Mouse (Mus musculus) inflammation-experienced regulatory T-cells, adult 6 months (primary cell): ENCODE measurements around the gene Spink2. TPM values are rescaled to one million over a fixed set of nuclear protein-coding genes. Genes with fewer than 3 reads are reported as not detected.
"Not testable (repeated sequence)": the region's sequence is repeated elsewhere in the genome, so short reads cannot be mapped to it uniquely, and the experiment has no call there.

Source experiments
- ATAC-seq: one replicate; pipeline ENCODE4 v1.8.0; 2017
- polyA plus RNA-seq, 3 experiments: library from polyadenylated mRNA; unstranded; fragments of 100-300 nt; shearing (Covaris generic); gene quantifications; one replicate each; pipeline ENCODE4 v1.2.1; 2017

Spink2 gene
- under 1 TPM in 1 of 3 experiments, not detected in 2; 0.63 TPM for polyA plus RNA-seq

DNA sequence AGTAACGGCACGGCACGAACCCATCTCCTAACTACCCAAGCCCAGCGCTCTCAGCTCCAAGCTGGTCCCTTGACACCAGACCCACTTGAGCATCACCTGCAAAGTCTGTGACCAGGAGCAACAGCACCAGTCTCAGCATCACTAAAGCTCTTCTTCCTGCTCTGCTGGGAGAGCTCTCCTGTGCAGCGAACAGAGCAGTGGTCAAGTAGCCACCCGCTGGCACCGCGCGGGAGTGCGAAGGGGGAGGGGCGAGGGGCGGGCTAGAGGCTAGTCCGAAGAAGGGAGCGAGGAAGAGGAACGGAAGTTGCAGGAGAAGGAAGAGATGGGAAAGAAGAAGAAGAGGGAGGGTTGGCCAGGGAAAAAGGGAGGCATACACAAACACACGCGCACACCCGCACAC, at the start of gene Spink2:
Gene Spink2 (minus strand): TSS at position 236 of the 400 bp plus-strand sequence.
- ATAC-seq = no peak

DNA sequence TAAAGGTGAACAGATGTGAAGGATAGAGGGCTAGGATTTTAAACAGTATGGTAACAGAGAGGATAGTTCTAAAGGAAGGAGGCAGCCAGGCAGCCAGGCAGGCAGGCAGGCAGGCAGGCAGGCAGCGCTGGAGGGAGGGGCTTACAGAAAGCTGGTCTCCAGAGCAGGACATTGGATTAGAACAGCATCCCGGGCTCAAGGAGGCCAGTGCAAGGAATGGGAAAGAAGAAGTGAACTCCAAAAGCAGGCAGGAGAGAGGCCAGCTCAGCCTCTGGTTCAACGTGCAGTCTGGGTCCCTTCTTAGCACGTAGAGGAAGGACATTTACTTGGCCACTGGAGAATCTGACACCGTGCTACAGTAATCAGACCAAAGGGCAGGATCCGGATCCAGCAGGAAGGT, 48.9 kb upstream of the Spink2 start:
- ATAC-seq = no peak

DNA sequence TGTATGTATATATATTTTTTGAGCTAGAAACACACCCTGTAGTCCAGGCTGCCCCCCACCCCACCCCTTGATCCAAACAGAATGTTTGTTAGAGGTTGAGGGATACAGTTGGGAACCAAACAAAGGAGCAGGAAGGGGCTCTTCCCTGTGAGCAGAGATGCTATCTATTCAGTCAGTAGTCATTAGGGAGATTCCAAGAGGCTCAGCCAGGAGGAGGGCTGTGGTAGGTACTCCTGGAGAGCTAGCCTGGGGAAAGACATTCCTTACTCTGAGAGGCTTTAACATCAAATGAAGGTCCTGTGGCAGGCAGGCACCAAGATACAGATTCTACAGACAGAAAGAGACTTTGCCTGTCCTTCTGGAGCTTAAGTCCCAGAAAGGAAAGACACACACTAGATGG, 48.0 kb upstream of the Spink2 start:
- ATAC-seq = no peak

GRCm38 (mm10) chr5:77257603-77258002, 46.3 kb upstream of the Spink2 start:
- ATAC-seq = no peak

- ATAC-seq = no peak
These were observed 43.1 kb upstream of the Spink2 start for GRCm38 (mm10) chr5:77254402-77254801.

- no peak for ATAC-seq
These were observed 41.9 kb upstream of the Spink2 start for GRCm38 (mm10) chr5:77253154-77253553.

GRCm38 (mm10) chr5:77252115-77252827, 41.0 kb upstream of the Spink2 start:
- peak; percentile 74 for ATAC-seq

DNA sequence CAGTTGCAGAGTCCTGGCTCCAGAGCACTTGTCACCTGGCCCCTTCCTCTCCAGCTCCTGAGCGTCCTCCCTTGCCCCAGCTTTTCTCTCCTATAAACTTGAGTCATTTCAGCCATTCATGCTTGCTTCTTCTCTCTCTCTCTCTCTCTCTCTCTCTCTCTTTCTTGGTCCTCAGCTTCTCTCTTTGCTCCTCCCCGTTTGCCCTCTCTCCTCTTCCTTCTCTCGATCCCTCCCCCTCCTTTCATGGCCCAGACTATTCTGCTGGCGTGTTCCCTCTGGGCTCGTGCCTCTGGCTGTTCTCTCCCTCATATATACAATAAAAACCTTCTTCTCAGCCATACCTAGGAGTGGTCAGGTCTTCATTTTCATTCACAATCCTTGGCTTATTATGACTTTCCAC, 40.4 kb upstream of the Spink2 start:
- no peak for ATAC-seq

DNA sequence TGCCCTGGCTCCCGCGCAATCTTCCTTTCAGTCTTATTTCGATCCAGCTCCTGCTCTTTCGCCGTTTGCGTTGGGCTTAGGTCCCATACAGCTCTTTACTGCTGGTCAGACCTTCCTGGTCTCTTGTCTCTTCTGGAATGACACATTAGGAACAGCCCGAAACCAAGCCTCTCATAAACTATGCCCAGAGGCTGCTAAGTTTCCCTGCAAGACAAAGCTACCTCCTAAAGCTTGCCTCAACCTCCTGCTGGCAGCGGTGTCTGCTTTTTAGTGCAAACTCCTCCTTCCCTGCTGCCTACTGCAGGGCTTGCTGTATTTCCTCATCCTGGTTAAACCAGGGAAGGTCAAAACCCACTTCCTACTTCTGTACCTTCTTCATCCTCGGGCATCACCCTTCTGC, 38.8 kb upstream of the Spink2 start:
- ATAC-seq = no peak

GRCm38 (mm10) chr5:77245787-77246671, 34.8 kb upstream of the Spink2 start:
- peak; percentile 92 for ATAC-seq

- ATAC-seq = peak; percentile 21
These were observed 34.2 kb upstream of the Spink2 start for GRCm38 (mm10) chr5:77245463-77245786.

DNA sequence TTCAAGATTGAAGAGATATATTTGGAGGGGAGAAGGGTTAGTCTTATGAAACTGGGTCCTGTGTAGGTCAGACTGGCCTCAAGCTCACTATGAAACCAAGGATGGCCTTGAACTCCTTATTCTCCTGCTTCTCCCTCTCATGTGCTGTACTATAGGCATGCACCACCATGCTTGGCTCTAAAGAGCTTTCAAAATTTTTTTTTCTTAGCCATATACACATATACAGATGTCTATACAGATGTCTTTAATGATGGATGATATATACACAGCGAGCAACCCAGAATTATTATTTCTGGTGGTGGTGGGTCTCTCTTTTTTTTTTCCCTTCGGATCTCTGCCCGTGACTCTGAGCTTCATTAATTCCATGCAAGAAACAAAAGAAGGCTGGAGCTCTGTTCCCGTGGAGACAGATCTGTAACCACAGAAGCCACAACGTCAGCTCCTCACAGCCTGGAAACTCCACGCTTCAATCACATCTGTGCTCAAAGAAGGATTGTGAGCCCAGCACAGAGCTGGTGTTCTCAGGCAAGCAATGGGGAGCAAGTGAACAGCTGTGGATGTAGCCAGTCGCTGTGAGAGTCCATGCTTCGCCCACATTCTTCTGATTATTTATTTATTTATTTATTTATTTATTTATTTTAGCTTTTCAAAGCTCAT, 33.2 kb upstream of the Spink2 start:
- ATAC-seq = no peak

- ATAC-seq = no peak
These were observed 25.8 kb upstream of the Spink2 start for GRCm38 (mm10) chr5:77237104-77237503.

- ATAC-seq = no peak
These were observed 23.6 kb upstream of the Spink2 start for GRCm38 (mm10) chr5:77234921-77235320.

DNA sequence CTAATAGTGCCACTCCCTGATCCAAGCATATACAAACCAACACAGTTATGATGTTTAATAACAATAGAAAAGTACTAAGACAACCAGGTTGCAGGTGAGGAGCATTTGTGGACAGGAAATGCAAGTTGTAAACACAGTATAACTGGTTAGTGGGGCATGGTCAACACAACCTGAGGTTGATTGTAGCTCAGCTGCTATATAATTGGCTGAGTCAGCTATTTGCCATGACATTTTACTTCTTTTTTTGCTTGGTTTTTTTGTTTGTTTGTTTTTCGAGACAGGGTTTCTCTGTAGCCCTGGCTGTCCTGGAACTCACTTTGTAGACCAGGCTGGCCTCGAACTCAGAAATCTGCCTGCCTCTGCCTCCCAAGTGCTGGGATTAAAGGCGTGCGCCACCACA, 20.6 kb upstream of the Spink2 start:
- not testable (repeated sequence) for ATAC-seq

DNA sequence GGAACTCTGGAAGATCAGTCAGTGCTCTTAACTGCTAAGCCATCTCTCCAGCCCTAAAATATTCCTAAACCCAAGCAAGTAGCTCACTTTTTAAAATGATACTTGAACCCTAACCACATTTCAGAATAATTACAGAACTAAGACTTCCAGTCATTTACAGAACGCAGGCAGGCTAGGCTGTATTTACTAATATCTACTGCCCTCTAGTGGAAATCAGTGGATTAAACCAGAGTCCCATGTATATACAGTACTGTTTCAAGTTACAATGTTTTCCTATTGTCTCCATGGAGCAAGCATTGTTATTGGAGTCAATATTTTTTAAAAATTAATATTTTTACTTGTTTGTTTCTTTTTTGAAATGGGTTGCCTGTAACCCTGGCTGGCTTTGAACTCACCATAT, 17.7 kb upstream of the Spink2 start:
- ATAC-seq = peak; percentile 90

DNA sequence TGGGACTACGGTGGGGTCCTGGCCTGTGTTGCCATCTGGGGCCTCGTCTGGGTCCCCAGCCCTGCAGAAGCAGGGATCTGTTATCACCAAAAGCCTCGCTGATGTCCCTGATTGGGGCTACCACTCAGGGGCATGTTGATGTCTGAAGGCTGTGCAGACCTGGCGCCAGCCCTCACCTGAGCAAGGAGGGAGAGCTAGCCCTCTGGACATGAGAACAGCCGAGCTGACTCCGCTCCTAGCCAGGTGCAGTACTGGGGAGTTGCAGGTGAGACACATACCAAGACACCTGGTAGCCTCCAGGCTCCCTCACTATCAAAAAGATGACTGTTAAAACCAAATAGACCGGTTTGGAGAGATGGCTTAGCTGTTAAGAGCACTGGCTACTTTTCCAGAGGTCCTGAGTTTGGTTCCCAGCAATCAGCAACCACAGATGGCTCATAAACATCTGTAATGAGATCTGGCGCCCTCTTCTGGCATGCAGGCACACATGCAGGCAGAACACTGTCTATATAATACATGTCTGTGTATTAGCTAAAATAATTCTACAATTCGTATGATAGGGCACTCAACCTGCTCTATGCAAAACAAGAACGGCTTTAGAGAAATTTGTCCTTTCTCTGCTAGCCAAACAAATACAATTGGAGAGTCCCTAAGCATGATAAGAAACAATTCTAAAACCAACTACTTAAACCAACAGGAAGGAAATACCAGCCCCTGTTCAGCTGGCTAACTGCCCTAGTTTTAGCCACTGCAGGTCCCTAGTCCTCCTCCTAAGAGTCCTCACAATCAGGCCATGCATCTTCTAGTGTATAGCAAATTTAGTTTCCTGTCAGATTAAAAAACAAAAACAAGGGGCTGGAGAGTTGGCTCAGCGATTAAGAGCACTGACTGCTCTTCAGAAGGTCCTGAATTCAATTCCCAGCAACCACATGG, 12.0 kb upstream of the Spink2 start:
- peak; percentile 48 for ATAC-seq

DNA sequence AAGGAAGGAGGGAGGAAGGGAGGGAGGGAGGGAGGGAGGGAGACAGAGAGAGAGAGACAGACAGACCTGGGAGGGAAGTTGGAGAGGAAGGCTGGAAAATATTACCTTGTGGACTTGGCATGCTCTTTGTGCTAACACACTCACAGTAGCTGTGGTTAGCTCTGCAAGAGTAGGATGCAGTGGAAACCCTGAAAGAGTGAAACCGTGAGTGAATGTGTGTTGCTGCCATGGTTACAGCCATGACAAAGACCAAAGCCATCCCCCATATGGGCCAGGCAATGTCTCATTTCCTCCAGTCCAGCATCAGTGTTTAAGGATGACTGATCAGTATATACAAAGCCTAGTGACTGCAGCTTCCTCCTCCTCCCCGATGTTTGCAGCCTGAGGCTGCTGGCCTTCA, 6.5 kb upstream of the Spink2 start:
- ATAC-seq = peak; percentile 82

GRCm38 (mm10) chr5:77217211-77217610, 5.9 kb upstream of the Spink2 start:
- peak; percentile 71 for ATAC-seq

GRCm38 (mm10) chr5:77206134-77206533, 5.1 kb downstream of the Spink2 start:
- no peak for ATAC-seq

- ATAC-seq = no peak
These were observed 9.0 kb downstream of the Spink2 start for GRCm38 (mm10) chr5:77202238-77202637.

DNA sequence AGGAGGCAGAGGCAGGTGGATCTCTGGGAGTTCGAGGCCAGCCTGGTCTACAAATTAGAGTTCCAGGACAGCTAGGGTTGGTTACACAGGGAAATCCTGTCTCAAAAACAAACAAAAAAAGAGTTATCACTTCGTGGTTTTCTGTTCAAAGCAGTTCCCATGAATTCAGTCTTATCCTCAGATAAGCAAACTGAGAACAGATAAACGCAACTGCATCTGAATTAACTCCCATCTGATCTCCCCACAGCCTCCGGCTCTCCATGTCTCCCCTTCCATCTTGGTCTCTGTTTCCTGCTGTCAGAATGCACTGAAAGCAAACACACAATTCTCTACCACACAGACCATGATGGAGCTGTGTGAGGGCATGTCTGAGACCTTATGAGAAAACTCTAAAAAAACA, 10.6 kb downstream of the Spink2 start:
- no peak for ATAC-seq
